Mouse (Mus musculus) frontal cortex, postnatal 36 days (tissue): ENCODE results near the gene Megf6.

Experiments
- DNase-seq, 2 experiments: peaks; one replicate each; pipeline ENCODE4 v3.0.0; 2022; ENCODE audit warnings: low spot score in 2 of 2

Megf6 gene

GRCm38 (mm10) chr4:154159961-154160537 lies 10.5 kb upstream of the Megf6 start:
- DNase-seq: no peak

DNA sequence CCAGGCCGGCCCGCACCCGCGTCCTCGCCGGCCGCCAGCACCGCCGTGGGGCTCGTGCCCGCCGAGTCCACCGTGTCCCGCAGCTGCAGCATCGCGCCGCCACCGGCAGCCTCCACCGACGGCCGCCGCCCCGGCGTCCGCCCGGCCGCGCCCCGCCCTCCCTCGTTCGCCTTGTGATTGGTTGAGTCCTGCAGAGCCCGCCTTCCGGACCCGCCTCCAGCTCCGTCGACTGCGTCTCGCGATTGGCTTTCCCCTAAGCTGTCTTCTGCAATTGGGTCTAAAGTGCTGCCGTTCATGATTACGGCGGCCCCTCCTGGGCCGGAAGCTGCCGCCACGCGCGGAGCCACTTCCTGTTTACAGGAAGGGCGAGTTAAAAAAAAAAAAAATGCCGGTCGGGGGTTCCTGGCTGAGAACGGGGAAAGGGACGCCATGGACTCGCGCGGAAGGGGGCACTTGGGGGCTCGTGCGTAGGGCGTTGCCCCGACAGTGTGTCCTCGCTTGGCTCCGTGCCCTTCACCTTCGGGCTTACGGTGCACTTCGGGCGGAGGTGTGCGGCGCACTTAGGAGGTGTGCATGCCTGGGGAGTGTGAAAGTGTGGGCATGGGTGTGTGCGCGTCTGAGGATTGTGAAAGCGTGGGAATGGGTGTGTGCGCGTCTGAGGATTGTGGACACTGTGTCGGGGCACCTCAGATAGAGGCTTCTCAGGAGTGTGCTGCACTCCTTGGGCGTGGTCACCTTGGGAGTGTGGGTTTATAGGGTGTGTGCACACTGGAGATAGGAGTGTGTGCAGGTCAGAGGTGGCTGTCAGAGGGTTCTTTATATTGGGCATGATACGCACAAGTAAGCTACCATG lies 9.8 kb upstream of the Megf6 start, which contains the start of gene Tprgl:
TSS of gene Tprgl (minus strand) at position 129 of the 853 bp plus-strand sequence.
- peak; percentile 93 to 97 for DNase-seq

GRCm38 (mm10) chr4:154163296-154163695 lies 7.2 kb upstream of the Megf6 start:
- peak; percentile 72 to 74 for DNase-seq

- DNase-seq: no peak
These were observed 3.5 kb upstream of the Megf6 start for GRCm38 (mm10) chr4:154167053-154167452.

GRCm38 (mm10) chr4:154170021-154170420 lies 509 bp upstream of the Megf6 start:
- DNase-seq: no peak

- DNase-seq: no peak
These were observed 811 bp downstream of the Megf6 start for GRCm38 (mm10) chr4:154171151-154171930.

- no peak for DNase-seq
These were observed 1.5 kb downstream of the Megf6 start for GRCm38 (mm10) chr4:154171931-154172604.

DNA sequence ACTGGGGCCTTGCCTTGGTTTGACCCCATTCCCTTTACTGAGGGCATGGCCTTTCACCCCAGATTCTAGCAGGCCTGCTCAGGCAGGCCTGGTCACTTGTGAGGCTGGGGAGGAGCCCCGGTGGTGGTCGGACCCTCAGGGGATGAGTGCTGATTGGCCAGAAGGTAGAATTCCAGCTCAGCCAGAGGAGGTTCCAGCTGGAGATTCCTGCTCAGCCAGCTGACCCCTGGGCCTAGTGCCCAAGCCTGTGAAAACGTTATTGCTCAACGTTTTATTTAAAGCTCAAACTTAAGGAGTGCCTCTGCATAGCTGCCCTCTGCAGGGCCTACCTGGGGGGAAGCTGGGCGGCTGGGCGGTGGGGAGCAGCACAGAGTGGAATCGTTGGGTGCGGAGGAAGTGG lies 6.7 kb downstream of the Megf6 start:
- DNase-seq: no peak

DNA sequence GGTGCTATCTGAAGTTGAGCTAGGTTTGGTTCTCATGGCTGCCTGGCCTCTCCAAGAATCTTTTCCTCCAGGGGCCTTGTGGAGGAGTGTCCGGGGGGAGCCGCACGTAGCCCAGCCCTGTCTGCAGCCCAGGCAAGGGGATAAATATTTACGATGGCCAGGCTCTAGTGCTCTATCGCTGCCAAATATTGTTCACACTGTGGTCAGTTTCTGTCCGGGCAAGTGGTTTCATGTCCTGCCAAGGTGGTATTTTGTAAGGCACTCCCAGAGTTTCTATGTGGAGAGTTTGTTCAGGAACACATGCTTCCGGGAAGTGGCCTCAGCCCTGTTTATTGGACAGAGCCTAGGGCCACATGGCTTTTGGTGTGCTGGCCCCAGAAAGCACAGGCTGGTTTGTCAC lies 10.5 kb downstream of the Megf6 start:
- no peak for DNase-seq

DNA sequence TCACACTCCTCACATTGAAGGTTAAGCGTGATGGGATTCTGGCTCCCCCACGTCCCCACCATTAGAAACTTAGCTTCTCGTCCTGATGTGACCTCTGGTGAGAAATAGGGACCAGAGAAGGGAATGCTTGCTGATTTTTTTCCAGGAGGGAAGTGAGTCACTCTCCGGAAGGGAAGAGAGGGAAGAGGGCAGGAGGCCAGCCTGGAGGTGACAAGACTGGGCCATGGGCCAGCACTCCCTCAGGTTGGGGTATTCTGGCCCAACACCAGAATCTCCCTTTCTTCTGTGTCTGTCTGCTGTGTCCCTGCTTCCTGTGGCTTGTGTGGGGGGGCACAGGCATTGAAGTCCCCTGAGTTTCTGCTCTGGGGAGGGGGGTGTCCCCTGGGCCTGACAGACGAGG lies 13.0 kb downstream of the Megf6 start:
- DNase-seq: no peak

- DNase-seq: no peak
These were observed 14.5 kb downstream of the Megf6 start for GRCm38 (mm10) chr4:154185001-154185400.

DNA sequence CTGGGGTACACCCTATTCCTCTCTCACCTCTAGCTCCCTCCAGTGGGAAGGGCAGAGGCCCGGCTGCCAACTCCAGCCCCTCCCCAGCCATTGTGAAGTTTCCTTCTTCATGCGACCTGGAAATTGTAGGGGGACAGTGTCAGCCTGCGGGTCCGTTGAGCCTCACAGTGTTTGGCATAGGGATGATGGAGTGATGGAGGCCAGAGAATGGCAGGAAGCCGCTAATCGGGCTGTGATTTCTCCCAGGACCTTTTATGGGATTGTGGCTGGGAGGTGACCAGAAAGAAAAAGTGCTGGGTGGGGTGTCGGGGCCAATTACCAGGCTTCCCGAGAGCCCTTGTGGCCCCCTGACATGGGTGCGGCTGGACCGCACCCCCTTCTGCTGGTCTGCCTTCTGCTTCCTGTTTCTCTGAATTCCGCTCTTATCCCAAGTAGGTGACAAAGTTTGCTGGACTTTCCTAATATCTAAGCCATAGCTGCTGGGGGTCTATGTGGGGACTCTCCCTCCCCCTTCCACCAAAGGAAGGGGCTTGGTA lies 15.5 kb downstream of the Megf6 start:
- no peak for DNase-seq

- no peak for DNase-seq
These were observed 18.4 kb downstream of the Megf6 start for GRCm38 (mm10) chr4:154188948-154189347.

- no peak for DNase-seq
These were observed 27.4 kb downstream of the Megf6 start for GRCm38 (mm10) chr4:154197961-154198360.

DNA sequence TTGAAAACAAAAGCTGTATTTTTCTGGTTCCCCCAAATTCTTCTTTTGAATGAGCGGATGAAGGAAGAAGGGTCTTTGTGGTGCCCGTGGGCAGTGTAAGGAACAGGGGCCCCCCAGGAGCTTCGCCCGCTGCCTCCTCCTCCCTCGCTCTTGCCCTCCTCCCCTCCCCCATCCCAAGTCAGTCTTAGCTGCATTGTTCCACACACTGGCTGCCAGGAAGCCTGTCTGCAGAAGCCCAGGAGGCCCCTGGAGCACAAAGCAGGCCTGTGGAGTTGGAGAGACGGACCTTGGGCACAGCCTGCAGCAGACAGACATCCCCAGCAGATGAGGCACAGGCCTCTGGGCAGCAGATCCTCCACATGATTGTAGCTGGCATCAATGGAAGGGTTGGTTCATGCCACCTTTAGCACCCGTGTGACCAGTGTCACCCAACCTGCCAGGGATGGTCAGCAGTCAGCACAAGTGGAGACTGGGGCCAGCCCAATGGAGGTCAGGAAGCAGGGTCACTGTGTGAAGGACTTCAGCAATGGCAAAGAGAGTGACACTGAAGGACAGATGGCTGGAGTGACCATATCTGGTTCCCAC lies 27.9 kb downstream of the Megf6 start:
- no peak for DNase-seq

GRCm38 (mm10) chr4:154201511-154201910 lies 31.0 kb downstream of the Megf6 start:
- DNase-seq: no peak

- no peak for DNase-seq
These were observed 34.0 kb downstream of the Megf6 start for GRCm38 (mm10) chr4:154204532-154204931.

GRCm38 (mm10) chr4:154205392-154205791 lies 34.9 kb downstream of the Megf6 start:
- DNase-seq: no peak

DNA sequence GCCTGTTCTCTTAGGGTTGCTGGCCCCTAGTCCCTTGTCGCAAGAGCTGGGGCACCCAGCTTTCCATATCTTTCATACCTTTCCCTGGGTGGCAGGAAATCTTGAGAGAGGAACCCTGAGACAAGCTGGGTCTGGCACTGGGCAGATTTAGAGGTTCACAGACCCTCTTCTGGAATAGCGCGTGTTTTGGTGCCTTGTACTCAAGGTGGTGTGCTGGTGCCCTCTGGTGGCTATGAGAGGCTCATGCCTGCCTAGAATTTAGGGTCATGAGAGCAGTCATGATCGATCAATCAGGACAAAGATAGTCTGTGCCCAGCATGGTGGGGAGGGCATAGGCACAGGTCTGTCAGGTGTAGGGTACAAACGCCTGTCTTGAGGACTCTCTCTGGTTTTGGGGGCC lies 36.7 kb downstream of the Megf6 start:
- peak; percentile 39 to 45 for DNase-seq

DNA sequence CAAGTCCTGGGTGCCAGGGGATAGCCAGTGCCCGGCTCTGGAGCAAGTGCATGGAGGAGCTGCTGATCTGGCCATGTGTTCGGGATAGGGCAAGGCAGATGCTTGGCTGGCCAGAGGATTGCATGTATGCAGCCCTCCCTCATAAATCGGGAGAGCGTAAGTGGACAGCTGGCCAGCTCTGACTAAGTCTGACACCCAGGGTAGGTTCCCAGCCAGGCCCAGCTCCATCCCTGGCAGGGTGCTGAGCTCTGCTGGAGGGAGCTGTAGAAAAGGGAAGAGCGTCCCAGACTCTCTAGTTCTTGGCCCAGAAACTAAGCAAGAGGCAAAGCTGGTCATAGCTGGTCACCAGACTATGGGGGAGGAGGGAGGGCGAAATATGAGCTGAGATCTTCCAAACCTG lies 38.5 kb downstream of the Megf6 start:
- DNase-seq: no peak

GRCm38 (mm10) chr4:154209825-154210224 lies 39.3 kb downstream of the Megf6 start:
- DNase-seq: no peak
